Mouse (Mus musculus) stomach, embryonic 14.5 days (tissue): ENCODE data around the gene Hps3. TPM values are rescaled to one million over a fixed set of nuclear protein-coding genes. Genes with fewer than 3 reads are reported as not detected.

Source experiments
- ATAC-seq: fragments of 200-750 bp; cut with Nextera tagmentation; 2 replicates; pipeline ENCODE4 v1.8.0; 2017; ENCODE audit warnings: low read depth, moderate TSS enrichment; ENCODE audit not compliant: insufficient number of reproducible peaks, insufficient read depth, low FRiP score
- H3K27ac ChIP-seq: fragments of 300-500 bp; sonication (generic); 2 replicates; pipeline ENCODE4 v1.5.1; 2014; ENCODE audit warnings: mild to moderate bottlenecking, low read length, moderate library complexity, mixed read lengths
- H3K27me3 ChIP-seq: fragments of 300-500 bp; sonication (generic); 2 replicates; pipeline ENCODE4 v1.6.1; 2014; ENCODE audit warnings: low read length, control low read depth, mixed read lengths; ENCODE audit not compliant: control insufficient read depth, insufficient read depth
- H3K36me3 ChIP-seq: fragments of 300-500 bp; sonication (generic); 2 replicates; pipeline ENCODE4 v1.6.1; 2014; ENCODE audit warnings: mild to moderate bottlenecking, control low read depth, low read length, moderate library complexity, mixed read lengths; ENCODE audit not compliant: control insufficient read depth, insufficient read depth
- H3K4me1 ChIP-seq: fragments of 300-500 bp; sonication (generic); 2 replicates; pipeline ENCODE4 v1.6.1; 2014; ENCODE audit warnings: low read length, control low read depth, mixed read lengths; ENCODE audit not compliant: control insufficient read depth, insufficient read depth
- H3K4me2 ChIP-seq: fragments of 300-500 bp; sonication (generic); replicated peaks from 2 replicates; pipeline ENCODE4 v1.6.1; 2014; ENCODE audit warnings: low read depth, low read length, control low read depth
- H3K4me3 ChIP-seq: fragments of 300-500 bp; sonication (generic); 2 replicates; pipeline ENCODE4 v1.5.1; 2014; ENCODE audit warnings: low read depth, low read length, control low read depth
- H3K9ac ChIP-seq: fragments of 300-500 bp; sonication (generic); replicated peaks from 2 replicates; pipeline ENCODE4 v1.6.1; 2014; ENCODE audit warnings: low read depth, mild to moderate bottlenecking, control low read depth, low read length, moderate library complexity, mixed read lengths
- H3K9me3 ChIP-seq: fragments of 300-500 bp; sonication (generic); 2 replicates; pipeline ENCODE4 v1.6.1; 2016; ENCODE audit warnings: low read depth, low read length, control low read depth; ENCODE audit not compliant: control insufficient read depth
- WGBS: fragments of 180-500 bp; shearing (Covaris S2); extraction: QIAGEN DNeasy Blood & Tissue Kit; methylation state at CpG from one replicate; pipeline ENCODE4 v1.1.7; 2014; 5-methylcytosine and 5-hydroxymethylcytosine counted together
- polyA plus RNA-seq: library from polyadenylated mRNA; unstranded; fragments of >200 nt; fragmentation: Nextera tagmentation; extraction: Ambion mirVana; gene quantifications from 2 replicates; pipeline ENCODE4 v1.2.1, GENCODE M21; 2014

Hps3 gene
- polyA plus RNA-seq, 1 experiment from 2014 or later, result 11.6 TPM

DNA sequence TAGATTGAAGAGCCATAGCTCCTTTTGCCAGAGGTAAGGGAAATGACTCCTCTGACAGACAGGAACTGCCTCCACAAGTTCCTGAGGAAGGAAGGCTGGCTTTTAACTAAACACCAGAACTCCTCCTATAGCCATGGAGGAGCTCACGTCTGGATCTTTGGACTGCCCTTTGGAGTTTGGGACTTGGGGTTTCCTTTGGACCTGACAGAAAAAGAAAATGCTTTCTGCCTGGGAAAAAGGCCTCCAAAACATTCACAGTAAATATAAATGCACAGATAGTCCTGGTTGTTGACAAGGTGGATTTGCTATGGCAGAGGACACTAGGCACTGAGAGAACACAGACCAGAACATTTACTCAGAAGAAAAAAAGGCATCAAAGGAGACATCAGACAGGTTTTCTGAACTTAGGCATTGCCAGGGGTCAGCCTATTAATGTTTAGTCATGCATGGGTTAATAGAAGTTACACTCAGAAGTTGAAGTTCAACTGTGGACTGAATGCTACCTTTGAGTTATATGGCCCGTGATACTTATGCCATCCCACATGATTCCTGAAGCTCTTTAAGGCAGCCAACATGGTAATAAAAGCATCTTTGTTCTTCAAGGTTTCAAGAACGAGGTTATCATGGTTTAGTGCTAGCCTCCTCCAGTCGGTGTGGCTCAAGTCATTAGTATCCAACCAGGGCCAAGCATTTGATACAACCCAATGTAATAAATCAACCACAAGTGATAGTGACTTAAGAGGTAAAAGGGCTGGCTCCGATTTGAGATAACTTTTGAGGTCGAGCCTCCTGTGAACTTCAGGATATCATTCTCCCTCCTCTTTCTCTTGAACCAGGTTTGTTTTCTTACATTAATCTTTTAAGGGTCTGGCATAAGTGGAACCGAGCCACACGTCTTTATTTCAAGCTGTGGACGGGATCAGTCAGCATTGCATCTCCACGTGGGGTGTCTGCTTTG, 1.1 kb downstream of the Hps3 start:
- ATAC-seq, result no peak

DNA sequence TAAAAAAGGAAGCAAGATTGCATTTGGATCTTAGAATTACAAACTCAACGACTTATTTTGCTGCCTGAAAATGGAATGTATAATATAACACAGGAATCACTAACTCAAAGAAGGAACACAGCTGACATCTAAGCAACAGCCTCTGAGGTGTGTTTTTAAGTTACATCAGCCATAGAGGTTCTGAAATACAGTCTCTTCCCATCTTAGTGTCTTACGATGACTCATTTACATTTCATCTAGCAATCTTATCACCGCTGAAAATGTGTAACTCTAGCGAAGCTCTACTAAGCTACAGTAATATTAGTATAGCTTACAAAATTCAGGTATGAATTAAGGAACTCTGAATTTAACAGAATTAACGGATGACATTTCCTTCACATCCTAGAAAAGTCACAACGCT, 4.3 kb downstream of the Hps3 start:
- 92% methylated on average over 6 of the region's 6 CpGs for WGBS
- H3K27ac ChIP-seq, result no peak overlapping the region
- no peaks in the 10 kb centered on the region for H3K9me3 ChIP-seq
- no peak overlapping the region for H3K4me2 ChIP-seq
- no peak for ATAC-seq
- no peaks in the 10 kb centered on the region for H3K27me3 ChIP-seq
- 0 out of 2 replicates have a peak, but pooled peaks cover 5% of the 10 kb centered on the region for H3K4me1 ChIP-seq
- H3K9ac ChIP-seq, result no peak overlapping the region
- no peaks in the 10 kb centered on the region for H3K36me3 ChIP-seq
- H3K4me3 ChIP-seq, result no peak overlapping the region

More for the DNA sequence above, 1.1 kb downstream of the Hps3 start:
- WGBS, result 13% methylated on average over 10 of the region's 10 CpGs
- H3K4me2 ChIP-seq, result peak overlapping the region; percentile 68
- H3K9me3 ChIP-seq, result no peaks in the 10 kb centered on the region
- peak overlapping the region; percentile 12; the same call in 1 of the 2 replicates for H3K9ac ChIP-seq
- no peaks in the 10 kb centered on the region for H3K36me3 ChIP-seq
- H3K4me1 ChIP-seq, result 0 out of 2 replicates have a peak, but pooled peaks cover 5% of the 10 kb centered on the region
- H3K4me3 ChIP-seq, result peak overlapping the region; percentile 69
- H3K27me3 ChIP-seq, result no peaks in the 10 kb centered on the region
- no peak overlapping the region for H3K27ac ChIP-seq

DNA sequence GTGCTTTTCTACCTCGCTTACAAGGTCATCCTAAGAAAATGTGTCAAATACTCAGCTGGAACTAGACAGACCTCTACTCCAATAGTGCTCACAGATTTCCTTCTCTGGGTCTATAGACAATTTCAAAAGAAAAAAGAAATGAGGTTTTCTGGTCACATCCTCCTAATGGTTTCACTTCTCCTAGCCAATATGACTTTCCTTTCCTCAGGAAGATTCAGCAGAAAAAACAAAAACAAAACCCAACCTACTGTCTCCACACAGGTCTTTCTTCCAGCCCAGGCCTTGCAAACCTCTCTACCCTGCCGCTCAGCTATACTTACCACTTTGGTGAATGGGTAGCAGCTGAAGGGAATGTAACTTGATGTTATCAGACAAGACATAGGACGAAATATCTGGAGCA, 6.5 kb downstream of the Hps3 start:
- Histone ChIP-seq H3K4me1 (no peaks in the 10 kb centered on the region), H3K4me2 (no peak overlapping the region), H3K4me3 (no peak overlapping the region), H3K9ac (no peak overlapping the region), H3K27me3 (no peaks in the 10 kb centered on the region), H3K9me3 (no peaks in the 10 kb centered on the region), H3K36me3 (no peaks in the 10 kb centered on the region; the same call in 1 of the 2 replicates), H3K27ac (no peak overlapping the region)
- ATAC-seq, result no peak
- WGBS, result 90% methylated on average over 3 of the region's 3 CpGs

DNA sequence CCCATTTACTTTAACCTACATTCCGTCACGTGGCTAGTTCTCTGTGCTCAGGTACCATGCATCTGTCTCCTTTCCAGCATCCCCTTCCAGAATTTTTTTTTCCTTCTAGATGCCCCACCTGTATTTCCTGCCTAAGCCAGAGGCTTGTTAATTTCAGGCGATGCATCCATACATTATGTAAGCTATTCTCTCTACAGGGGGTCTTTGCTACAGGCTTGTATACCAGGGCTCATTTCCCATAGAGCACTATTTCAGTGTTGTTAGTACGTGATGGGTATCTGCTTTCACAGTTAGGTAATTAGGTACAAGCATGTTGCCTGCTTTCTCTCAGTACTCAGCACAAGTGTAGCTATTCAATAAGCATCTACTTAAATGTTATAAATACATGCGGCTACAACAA, 7.3 kb downstream of the Hps3 start:
- Histone ChIP-seq H3K9me3 (no peaks in the 10 kb centered on the region), H3K27me3 (no peaks in the 10 kb centered on the region), H3K9ac (no peak overlapping the region), H3K27ac (no peak overlapping the region), H3K36me3 (peaks cover 4% of the 10 kb centered on the region; the same call in 1 of the 2 replicates), H3K4me1 (no peaks in the 10 kb centered on the region), H3K4me2 (no peak overlapping the region), H3K4me3 (no peak overlapping the region)
- no peak for ATAC-seq
- WGBS, result 94% methylated on average over 5 of the region's 5 CpGs

DNA sequence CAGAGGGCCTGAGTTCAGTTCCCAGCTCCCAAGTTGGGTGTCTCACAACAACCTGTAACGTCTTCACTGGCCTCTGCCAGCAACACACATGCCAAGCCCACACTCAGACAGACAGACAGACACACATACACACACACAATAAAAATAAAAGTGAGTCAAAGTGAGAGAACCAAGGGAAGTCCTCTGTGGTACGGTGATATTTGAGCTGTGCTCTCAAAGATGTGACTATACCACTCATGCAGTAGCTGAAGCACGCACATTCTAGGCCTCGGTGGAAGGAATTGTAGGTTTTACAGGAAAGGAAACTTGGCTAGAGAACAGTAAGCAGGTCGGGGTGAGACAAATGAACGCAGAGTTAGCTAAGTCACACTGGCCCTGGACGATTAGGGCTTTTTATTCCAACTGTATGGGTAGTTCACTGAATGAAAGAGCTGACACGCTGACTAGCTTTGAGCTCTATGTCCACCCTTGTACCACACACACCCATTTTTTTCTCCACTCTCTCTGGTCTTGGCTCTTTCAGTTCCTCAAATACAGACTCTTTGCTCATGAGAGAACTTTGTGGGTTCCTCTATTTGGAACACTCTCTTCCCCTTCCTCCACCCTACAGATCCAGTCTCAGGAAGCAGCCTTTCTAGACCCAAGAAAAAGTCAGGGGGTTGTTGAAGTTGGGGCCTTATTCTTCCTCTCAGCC, 8.0 kb downstream of the Hps3 start:
- ATAC-seq, result no peak
- 89% methylated on average over 8 of the region's 8 CpGs for whole genome bisulfite sequencing
- H3K9me3 ChIP-seq, result no peaks in the 10 kb centered on the region
- H3K4me2 ChIP-seq, result no peak overlapping the region
- no peak overlapping the region for H3K9ac ChIP-seq
- H3K36me3 ChIP-seq, result peaks cover 7% of the 10 kb centered on the region; the same call in 1 of the 2 replicates
- no peak overlapping the region for H3K4me3 ChIP-seq
- H3K4me1 ChIP-seq, result no peaks in the 10 kb centered on the region
- H3K27me3 ChIP-seq, result no peaks in the 10 kb centered on the region
- H3K27ac ChIP-seq, result no peak overlapping the region

DNA sequence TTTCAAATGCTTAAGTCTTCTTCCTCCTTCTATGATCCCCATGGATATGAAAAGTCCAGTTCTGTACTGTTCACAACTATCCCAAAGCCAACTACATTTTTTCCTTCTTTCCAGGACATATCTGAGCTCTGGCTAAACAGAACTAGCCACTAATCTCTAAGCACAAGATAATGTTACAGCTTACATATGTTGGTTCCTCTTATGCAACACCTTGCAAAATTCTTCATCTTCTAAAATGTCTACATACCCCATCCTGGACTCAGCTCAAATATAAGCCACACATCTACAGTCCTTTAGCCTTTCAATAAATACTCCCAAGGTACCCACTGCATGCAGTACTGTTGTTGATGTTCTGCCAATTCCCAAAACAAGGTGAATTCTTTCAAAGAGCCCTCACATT, 8.6 kb downstream of the Hps3 start:
- Histone ChIP-seq H3K4me2 (no peak overlapping the region), H3K9me3 (no peaks in the 10 kb centered on the region), H3K4me1 (no peaks in the 10 kb centered on the region), H3K36me3 (peaks cover 7% of the 10 kb centered on the region; the same call in 1 of the 2 replicates), H3K27me3 (no peaks in the 10 kb centered on the region), H3K4me3 (no peak overlapping the region), H3K9ac (no peak overlapping the region), H3K27ac (no peak overlapping the region)
- ATAC-seq, result no peak

DNA sequence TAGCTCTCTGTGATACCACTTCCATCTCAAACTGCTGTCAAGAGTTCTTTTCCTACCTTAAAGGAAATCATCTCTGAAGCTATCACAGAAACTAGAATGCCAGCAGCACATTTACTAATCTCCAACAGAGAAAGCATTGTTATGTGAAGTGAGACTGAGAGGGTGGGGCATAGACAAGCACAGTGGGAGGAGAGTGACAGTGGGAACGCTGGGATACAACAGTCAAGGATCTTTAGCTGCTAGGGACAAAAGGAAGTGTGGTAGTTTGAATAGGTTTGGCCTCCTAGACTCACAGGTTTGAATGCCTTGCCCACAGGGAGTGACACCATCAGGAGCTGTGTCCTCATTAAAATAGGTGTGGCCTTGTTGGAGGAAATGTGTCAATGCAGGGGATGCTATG, 11.3 kb downstream of the Hps3 start:
- no peak overlapping the region for H3K9ac ChIP-seq
- WGBS, result 59% methylated on average over 1 of the region's 1 CpGs
- H3K27ac ChIP-seq, result no peak overlapping the region
- H3K36me3 ChIP-seq, result peaks cover 7% of the 10 kb centered on the region; the same call in 1 of the 2 replicates
- no peaks in the 10 kb centered on the region for H3K9me3 ChIP-seq
- no peak for ATAC-seq
- no peak overlapping the region for H3K4me2 ChIP-seq
- H3K27me3 ChIP-seq, result no peaks in the 10 kb centered on the region
- H3K4me3 ChIP-seq, result no peak overlapping the region
- no peaks in the 10 kb centered on the region for H3K4me1 ChIP-seq

DNA sequence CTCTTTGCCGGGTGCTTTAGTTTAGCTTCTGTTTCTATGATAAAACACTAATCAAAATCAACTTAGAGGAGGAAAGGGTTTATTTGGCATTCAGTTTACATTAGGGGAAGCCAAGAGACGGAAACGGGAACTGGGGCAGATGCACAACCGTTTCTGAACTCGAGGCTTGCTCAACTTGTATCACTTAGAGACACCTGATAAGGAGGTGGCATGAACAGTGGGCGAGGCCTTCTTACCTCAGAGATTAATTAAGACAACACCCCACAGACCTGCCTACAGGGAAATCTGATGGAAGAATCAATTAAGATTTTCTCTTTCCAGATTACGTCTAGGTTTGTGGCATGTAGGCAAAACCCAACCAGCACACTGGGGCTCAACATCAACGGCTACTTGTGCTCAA, 17.0 kb downstream of the Hps3 start:
- 81% methylated on average over 8 of the region's 8 CpGs for WGBS
- no peaks in the 10 kb centered on the region for H3K9me3 ChIP-seq
- no peak overlapping the region for H3K27ac ChIP-seq
- H3K9ac ChIP-seq, result no peak overlapping the region
- H3K4me1 ChIP-seq, result no peaks in the 10 kb centered on the region
- H3K4me2 ChIP-seq, result no peak overlapping the region
- H3K36me3 ChIP-seq, result peaks cover 16% of the 10 kb centered on the region; the same call in 1 of the 2 replicates
- no peaks in the 10 kb centered on the region for H3K27me3 ChIP-seq
- ATAC-seq, result no peak
- no peak overlapping the region for H3K4me3 ChIP-seq
